ENCODE assay signal across 30 mouse cellular contexts in genomic region chr7:19635074-19635827, GRCm38 (mm10). TPM values are rescaled to one million over a fixed set of nuclear protein-coding genes. Genes with fewer than 3 reads are reported as not detected.
"Had no signal": no experiment of that assay in that cellular context is flagged by ENCODE, and none has a peak within 500 bp of the region (broad histone marks: within the 10 kb centered on the region; RNA-seq: fewer than 3 reads in every experiment).

No protein-coding gene starts in this region.

- H3K4me1 ChIP-seq: limb, embryonic 10.5 days; limb, embryonic 13.5 days; midbrain, embryonic 10.5 days; midbrain, embryonic 13.5 days; neural tube, embryonic 13.5 days; stomach, embryonic 15.5 days had no signal

- H3K9me3 ChIP-seq: limb, embryonic 10.5 days; limb, embryonic 13.5 days; megakaryocyte, embryonic 14.5 days; midbrain, embryonic 10.5 days; midbrain, embryonic 13.5 days; neural tube, embryonic 13.5 days; stomach, embryonic 15.5 days had no signal

- H3K4me3 ChIP-seq: layer of hippocampus, adult 2 months; limb, embryonic 10.5 days; limb, embryonic 13.5 days; midbrain, embryonic 10.5 days; midbrain, embryonic 13.5 days; myocyte; neural tube, embryonic 13.5 days; stomach, embryonic 15.5 days had no signal

- H3K27me3 ChIP-seq: limb, embryonic 13.5 days; megakaryocyte, embryonic 14.5 days; midbrain, embryonic 13.5 days; neural tube, embryonic 13.5 days; stomach, embryonic 15.5 days had no signal

- H3K4me2 ChIP-seq: limb, embryonic 13.5 days; lung, embryonic 14.5 days; midbrain, embryonic 13.5 days; neural tube, embryonic 13.5 days; stomach, embryonic 15.5 days had no signal

- H3K27ac ChIP-seq: kidney, postnatal 0 days; layer of hippocampus, adult 2 months; limb, embryonic 10.5 days; limb, embryonic 13.5 days; liver, embryonic 14.5 days; midbrain, embryonic 10.5 days; midbrain, embryonic 13.5 days; neural tube, embryonic 13.5 days; stomach, embryonic 15.5 days had no signal

- DNase-seq: kidney, adult 2 months; kidney, postnatal 25 days; layer of hippocampus, adult 9-11 months; liver; liver, postnatal 0 days; lung, embryonic 14.5 days; lung, postnatal 10 days; lung, postnatal 36 days; retina, postnatal 1 day; right cerebral cortex, postnatal 25 days; thymus, postnatal 25 days had no signal

- H3K9ac ChIP-seq: limb, embryonic 13.5 days; liver, embryonic 14.5 days; liver, postnatal 0 days; lung, embryonic 14.5 days; midbrain, embryonic 13.5 days; neural tube, embryonic 13.5 days; stomach, embryonic 15.5 days had no signal

- ATAC-seq: liver, postnatal 0 days; midbrain, embryonic 13.5 days; midbrain, embryonic 16.5 days had no signal

RNA-seq across cellular contexts. Expression of gene Apoc2, which starts 42.5 kb away (rescaled TPM):
- total RNA-seq: layer of hippocampus, adult 2 months; layer of hippocampus, postnatal 25 days; left cerebral cortex, adult 18-20 months; left cerebral cortex, postnatal 25 days had no signal
- polyA plus RNA-seq: midbrain, embryonic 16.5 days; myocyte had no signal

RNA-seq across cellular contexts. Expression of gene Gm44805, which starts 46.0 kb away (rescaled TPM):
- total RNA-seq: layer of hippocampus, adult 2 months; layer of hippocampus, postnatal 25 days; left cerebral cortex, adult 18-20 months; left cerebral cortex, postnatal 25 days; monocyte, adult 5-6 weeks; neutrophil, adult 5-6 weeks had no signal
- polyA plus RNA-seq: kidney, adult 2 months; kidney, embryonic 14.5 days; limb, embryonic 10.5 days; limb, embryonic 13.5 days; lung, embryonic 14.5 days; midbrain, embryonic 10.5 days; midbrain, embryonic 13.5 days; midbrain, embryonic 16.5 days; myocyte; neural tube, embryonic 13.5 days; stomach, embryonic 15.5 days; thymus, postnatal 0 days had no signal
